Mouse (Mus musculus) neural tube, embryonic 14.5 days (tissue): ENCODE measurements at regions not wholly inside any gene's neighbourhood (a gene's known extent, or its start where the extent isn't known, plus 50 kb on each side); places are given as distances from the start of the nearest gene placed in this dataset.

Source experiments
- ATAC-seq: fragments of 200-750 bp; cut with Nextera tagmentation; 2 replicates; pipeline ENCODE4 v1.8.0; 2017; ENCODE audit warnings: low read depth, mild to moderate bottlenecking, moderate TSS enrichment, moderate library complexity
- H3K27ac ChIP-seq: fragments of 300-500 bp; sonication (generic); 2 replicates; pipeline ENCODE4 v1.5.1; 2014; ENCODE audit warnings: low read depth, mild to moderate bottlenecking, control low read depth, low read length, moderate library complexity, mixed read lengths
- H3K27me3 ChIP-seq: fragments of 300-500 bp; sonication (generic); 2 replicates; pipeline ENCODE4 v1.6.1; 2014; ENCODE audit warnings: low read length; ENCODE audit not compliant: control insufficient read depth, insufficient read depth
- H3K36me3 ChIP-seq: fragments of 300-500 bp; sonication (generic); 2 replicates; pipeline ENCODE4 v1.6.1; 2014; ENCODE audit warnings: low read length, mixed read lengths; ENCODE audit not compliant: control insufficient read depth, insufficient read depth
- H3K4me1 ChIP-seq: fragments of 300-500 bp; sonication (generic); 2 replicates; pipeline ENCODE4 v1.6.1; 2014; ENCODE audit warnings: low read length; ENCODE audit not compliant: control insufficient read depth, insufficient read depth
- H3K4me2 ChIP-seq: fragments of 300-500 bp; sonication (generic); 2 replicates; pipeline ENCODE4 v1.6.1; 2014; ENCODE audit warnings: mild to moderate bottlenecking, low read depth, low read length, control low read depth
- H3K4me3 ChIP-seq: fragments of 300-500 bp; sonication (generic); 2 replicates; pipeline ENCODE4 v1.5.1; 2014; ENCODE audit warnings: low read depth, low read length, control low read depth, mixed read lengths
- H3K9ac ChIP-seq: fragments of 300-500 bp; sonication (generic); replicated peaks from 2 replicates; pipeline ENCODE4 v1.6.1; 2014; ENCODE audit warnings: low read depth, mild to moderate bottlenecking, control low read depth, low read length, mixed read lengths
- H3K9me3 ChIP-seq: fragments of 300-500 bp; sonication (generic); 2 replicates; pipeline ENCODE4 v1.6.1; 2016; ENCODE audit warnings: low read length; ENCODE audit not compliant: control insufficient read depth
- WGBS: fragments of 180-500 bp; shearing (Covaris S2); extraction: QIAGEN DNeasy Blood & Tissue Kit; methylation state at CpG from one replicate; pipeline ENCODE4 v1.1.7; 2014; 5-methylcytosine and 5-hydroxymethylcytosine counted together

GRCm38 (mm10) chr14:92958138-92958537 lies 932.3 kb downstream of the Pcdh9 start:
- H3K9ac ChIP-seq, result no peak overlapping the region
- no peaks in the 10 kb centered on the region for H3K36me3 ChIP-seq
- H3K9me3 ChIP-seq, result no peaks in the 10 kb centered on the region
- H3K4me1 ChIP-seq, result no peaks in the 10 kb centered on the region; the same call in 1 of the 2 replicates
- 17% methylated on average over 2 of the region's 2 CpGs for WGBS
- peak; percentile 61; the same call in 1 of the 2 replicates for ATAC-seq
- no peak overlapping the region for H3K4me3 ChIP-seq
- no peaks in the 10 kb centered on the region for H3K27me3 ChIP-seq
- no peak overlapping the region for H3K4me2 ChIP-seq
- no peak overlapping the region for H3K27ac ChIP-seq

GRCm38 (mm10) chr14:92955485-92955884 lies 935.0 kb downstream of the Pcdh9 start:
- Histone ChIP-seq H3K4me2 (no peak overlapping the region), H3K27ac (no peak overlapping the region), H3K9me3 (no peaks in the 10 kb centered on the region), H3K9ac (no peak overlapping the region), H3K4me3 (no peak overlapping the region), H3K27me3 (no peaks in the 10 kb centered on the region), H3K4me1 (no peaks in the 10 kb centered on the region; the same call in 1 of the 2 replicates), H3K36me3 (no peaks in the 10 kb centered on the region)
- ATAC-seq, result no peak
- 97% methylated on average over 3 of the region's 3 CpGs for WGBS

GRCm38 (mm10) chr14:92907623-92908045 lies 982.8 kb downstream of the Pcdh9 start:
- 49% methylated on average over 6 of the region's 6 CpGs for WGBS
- H3K4me3 ChIP-seq, result no peak overlapping the region
- no peaks in the 10 kb centered on the region for H3K4me1 ChIP-seq
- H3K9ac ChIP-seq, result no peak overlapping the region
- ATAC-seq, result peak; percentile 85
- no peaks in the 10 kb centered on the region for H3K36me3 ChIP-seq
- H3K4me2 ChIP-seq, result no peak overlapping the region
- no peaks in the 10 kb centered on the region for H3K9me3 ChIP-seq
- H3K27ac ChIP-seq, result no peak overlapping the region
- H3K27me3 ChIP-seq, result no peaks in the 10 kb centered on the region

- no peak overlapping the region for H3K4me2 ChIP-seq
- H3K36me3 ChIP-seq, result no peaks in the 10 kb centered on the region
- whole genome bisulfite sequencing, result 83% methylated on average over 7 of the region's 7 CpGs
- no peak overlapping the region for H3K27ac ChIP-seq
- H3K27me3 ChIP-seq, result no peaks in the 10 kb centered on the region
- no peaks in the 10 kb centered on the region for H3K4me1 ChIP-seq
- H3K4me3 ChIP-seq, result no peak overlapping the region
- no peak overlapping the region for H3K9ac ChIP-seq
- H3K9me3 ChIP-seq, result no peaks in the 10 kb centered on the region
- ATAC-seq, result no peak
Observed at GRCm38 (mm10) chr14:92874548-92874947, 1015.9 kb downstream of the Pcdh9 start.

GRCm38 (mm10) chr14:92866462-92866861 lies 1024.0 kb downstream of the Pcdh9 start:
- ATAC-seq, result no peak
- H3K27ac ChIP-seq, result no peak overlapping the region

GRCm38 (mm10) chr14:92862942-92863341 lies 1027.5 kb downstream of the Pcdh9 start:
- Histone ChIP-seq H3K4me2 (no peak overlapping the region), H3K4me3 (no peak overlapping the region), H3K36me3 (no peaks in the 10 kb centered on the region), H3K9ac (no peak overlapping the region), H3K27me3 (no peaks in the 10 kb centered on the region), H3K4me1 (no peaks in the 10 kb centered on the region), H3K27ac (no peak overlapping the region), H3K9me3 (no peaks in the 10 kb centered on the region)
- ATAC-seq, result no peak
- WGBS, result 51% methylated on average over 2 of the region's 2 CpGs

More at GRCm38 (mm10) chr14:92866462-92866861, 1024.0 kb downstream of the Pcdh9 start:
- Histone ChIP-seq H3K9ac (no peak overlapping the region), H3K9me3 (no peaks in the 10 kb centered on the region), H3K4me3 (no peak overlapping the region), H3K27me3 (no peaks in the 10 kb centered on the region), H3K36me3 (no peaks in the 10 kb centered on the region), H3K4me1 (no peaks in the 10 kb centered on the region), H3K4me2 (no peak overlapping the region)
- WGBS, result 55% methylated on average over 2 of the region's 2 CpGs

- Histone ChIP-seq H3K4me3 (no peak overlapping the region), H3K27ac (no peak overlapping the region), H3K27me3 (no peaks in the 10 kb centered on the region), H3K9me3 (no peaks in the 10 kb centered on the region), H3K36me3 (no peaks in the 10 kb centered on the region), H3K9ac (no peak overlapping the region), H3K4me1 (no peaks in the 10 kb centered on the region), H3K4me2 (no peak overlapping the region)
- 68% methylated on average over 2 of the region's 2 CpGs for WGBS
- no peak for ATAC-seq
Observed at GRCm38 (mm10) chr14:92860723-92861122, 1029.8 kb downstream of the Pcdh9 start.

GRCm38 (mm10) chr14:92833646-92834045 lies 1056.8 kb downstream of the Pcdh9 start:
- no peaks in the 10 kb centered on the region for H3K36me3 ChIP-seq
- no peaks in the 10 kb centered on the region for H3K4me1 ChIP-seq
- ATAC-seq, result no peak
- no peaks in the 10 kb centered on the region for H3K9me3 ChIP-seq
- no peaks in the 10 kb centered on the region for H3K27me3 ChIP-seq
- no peak overlapping the region for H3K27ac ChIP-seq
- no peak overlapping the region for H3K9ac ChIP-seq
- 87% methylated on average over 3 of the region's 3 CpGs for WGBS
- H3K4me3 ChIP-seq, result no peak overlapping the region
- no peak overlapping the region for H3K4me2 ChIP-seq

- 47% methylated on average over 4 of the region's 4 CpGs for WGBS
- Histone ChIP-seq H3K4me2 (no peak overlapping the region), H3K9ac (no peak overlapping the region), H3K4me1 (no peaks in the 10 kb centered on the region), H3K9me3 (no peaks in the 10 kb centered on the region), H3K27ac (no peak overlapping the region), H3K36me3 (no peaks in the 10 kb centered on the region), H3K27me3 (no peaks in the 10 kb centered on the region), H3K4me3 (no peak overlapping the region)
- no peak for ATAC-seq
Observed at GRCm38 (mm10) chr14:92829171-92829570, 1061.3 kb downstream of the Pcdh9 start.
